Mouse (Mus musculus) embryo, embryonic 9.5 days (tissue): ENCODE data around the gene Krt90.

ENCODE experiments used
- DNase-seq: peaks from one replicate; pipeline ENCODE4 v3.0.0-alpha.2; 2017; ENCODE audit errors: extremely low spot score

The Krt90 gene

GRCm38 (mm10) chr15:101562850-101563249 lies at the start of gene Krt90:
Krt90 (minus strand) TSS chr15:101562950.
- no peak for DNase-seq

GRCm38 (mm10) chr15:101599123-101599522 lies 36.4 kb upstream of the Krt90 start:
- DNase-seq: no peak

GRCm38 (mm10) chr15:101588216-101588615 lies 25.5 kb upstream of the Krt90 start:
- no peak for DNase-seq

GRCm38 (mm10) chr15:101584456-101584855 lies 21.7 kb upstream of the Krt90 start:
- DNase-seq: no peak

- no peak for DNase-seq
These were observed 20.6 kb upstream of the Krt90 start for GRCm38 (mm10) chr15:101583211-101583965.

GRCm38 (mm10) chr15:101581701-101582100 lies 19.0 kb upstream of the Krt90 start:
- no peak for DNase-seq

GRCm38 (mm10) chr15:101575506-101575905 lies 12.8 kb upstream of the Krt90 start:
- no peak for DNase-seq

- no peak for DNase-seq
These were observed 11.1 kb upstream of the Krt90 start, which contains the start of gene Krt75 for GRCm38 (mm10) chr15:101573796-101574345. Krt75 (minus strand) TSS chr15:101573904.

- no peak for DNase-seq
These were observed 5.0 kb upstream of the Krt90 start for GRCm38 (mm10) chr15:101567780-101568179.

- peak; percentile 73 for DNase-seq
These were observed 4.6 kb downstream of the Krt90 start for GRCm38 (mm10) chr15:101558034-101558646.

- DNase-seq: peak; percentile 49
These were observed 9.6 kb downstream of the Krt90 start for GRCm38 (mm10) chr15:101553169-101553568.

- no peak for DNase-seq
These were observed 10.6 kb downstream of the Krt90 start for GRCm38 (mm10) chr15:101552188-101552587.

- DNase-seq: no peak
These were observed 12.2 kb downstream of the Krt90 start, which contains the start of gene Krt82 for GRCm38 (mm10) chr15:101550567-101550966. Krt82 (minus strand) TSS chr15:101550667.

GRCm38 (mm10) chr15:101544478-101544877 lies 18.3 kb downstream of the Krt90 start:
- DNase-seq: no peak

- no peak for DNase-seq
These were observed 20.2 kb downstream of the Krt90 start for GRCm38 (mm10) chr15:101542543-101542942.

- no peak for DNase-seq
These were observed 24.2 kb downstream of the Krt90 start for GRCm38 (mm10) chr15:101538580-101538900.

GRCm38 (mm10) chr15:101537864-101538579 lies 24.7 kb downstream of the Krt90 start:
- DNase-seq: no peak

- DNase-seq: no peak
These were observed 26.5 kb downstream of the Krt90 start for GRCm38 (mm10) chr15:101536054-101536850.

GRCm38 (mm10) chr15:101532720-101533119 lies 30.0 kb downstream of the Krt90 start, which contains the start of gene Krt84:
Krt84 (minus strand) TSS chr15:101532820.
- DNase-seq: no peak

GRCm38 (mm10) chr15:101522556-101523232 lies 40.1 kb downstream of the Krt90 start:
- no peak for DNase-seq

- peak; percentile 59 for DNase-seq
These were observed 43.0 kb downstream of the Krt90 start for GRCm38 (mm10) chr15:101519792-101520191.
